Mouse (Mus musculus) heart, postnatal 0 days (tissue): ENCODE results near the gene Gpr157. TPM values are rescaled to one million over a fixed set of nuclear protein-coding genes. Genes with fewer than 3 reads are reported as not detected.

Experiments used
- ATAC-seq: fragments of 200-750 bp; cut with Nextera tagmentation; 2 replicates; pipeline ENCODE4 v1.8.0; 2017; ENCODE audit warnings: low read depth, moderate number of reproducible peaks, moderate library complexity; ENCODE audit not compliant: insufficient read depth
- DNase-seq: peaks from one replicate; pipeline ENCODE4 v3.0.0-alpha.2; 2016; ENCODE audit warnings: low spot score
- H3K27ac ChIP-seq: fragments of 300-500 bp; sonication (generic); 2 replicates; pipeline ENCODE4 v1.5.1; 2014; ENCODE audit warnings: low read depth, mild to moderate bottlenecking
- H3K27me3 ChIP-seq: fragments of 300-500 bp; sonication (generic); 2 replicates; pipeline ENCODE4 v1.6.1; 2014; ENCODE audit warnings: low read length, mixed read lengths; ENCODE audit not compliant: control insufficient read depth, insufficient read depth
- H3K36me3 ChIP-seq: fragments of 300-500 bp; sonication (generic); replicated peaks from 2 replicates; pipeline ENCODE4 v1.6.1; 2014; ENCODE audit warnings: low read length, mixed read lengths; ENCODE audit not compliant: control insufficient read depth, insufficient read depth
- H3K4me1 ChIP-seq: fragments of 300-500 bp; sonication (generic); 2 replicates; pipeline ENCODE4 v1.6.1; 2014; ENCODE audit warnings: antibody characterized with exemption; ENCODE audit not compliant: control insufficient read depth, insufficient read depth
- H3K4me2 ChIP-seq: fragments of 300-500 bp; sonication (generic); 2 replicates; pipeline ENCODE4 v1.6.1; 2014; ENCODE audit warnings: low read depth, mild to moderate bottlenecking, low read length, moderate library complexity
- H3K4me3 ChIP-seq: fragments of 300-500 bp; sonication (generic); 2 replicates; pipeline ENCODE4 v1.5.1; 2014; ENCODE audit warnings: low read depth, low read length
- H3K9ac ChIP-seq: fragments of 300-500 bp; sonication (generic); replicated peaks from 2 replicates; pipeline ENCODE4 v1.6.1; 2014; ENCODE audit warnings: low read depth, low read length, mixed read lengths
- H3K9me3 ChIP-seq: fragments of 300-500 bp; sonication (generic); replicated peaks from 2 replicates; pipeline ENCODE4 v1.6.1; 2016; ENCODE audit warnings: low read length; ENCODE audit not compliant: control insufficient read depth
- CTCF ChIP-seq: IDR thresholded peaks from 2 replicates; pipeline ENCODE4 v1.5.1; 2016; ENCODE audit warnings: antibody characterized with exemption, control low read depth, low read depth
- EP300 ChIP-seq: IDR thresholded peaks from 2 replicates; pipeline ENCODE4 v1.6.1; 2016; ENCODE audit warnings: antibody characterized with exemption, low read depth
- WGBS: fragments of 180-500 bp; shearing (Covaris S2); extraction: QIAGEN DNeasy Blood & Tissue Kit; methylation state at CpG from one replicate; pipeline ENCODE4 v1.1.7; 2014; 5-methylcytosine and 5-hydroxymethylcytosine counted together
- polyA plus RNA-seq: library from polyadenylated mRNA; unstranded; fragments of >200 nt; fragmentation: Nextera tagmentation; extraction: Ambion mirVana; gene quantifications from 2 replicates; pipeline ENCODE4 v1.2.1, GENCODE M21; 2015
- total RNA-seq: library from RNA; depleted of rRNA; stranded (reverse); fragments of >200 nt; gene quantifications from 2 replicates; pipeline ENCODE4 v1.2.3, GENCODE M21; 2014; ENCODE audit warnings: low replicate concordance

The Gpr157 gene
- total and polyA plus RNA-seq, 2 experiments from 2014 or later: 4.5 to 23.3 TPM

DNA sequence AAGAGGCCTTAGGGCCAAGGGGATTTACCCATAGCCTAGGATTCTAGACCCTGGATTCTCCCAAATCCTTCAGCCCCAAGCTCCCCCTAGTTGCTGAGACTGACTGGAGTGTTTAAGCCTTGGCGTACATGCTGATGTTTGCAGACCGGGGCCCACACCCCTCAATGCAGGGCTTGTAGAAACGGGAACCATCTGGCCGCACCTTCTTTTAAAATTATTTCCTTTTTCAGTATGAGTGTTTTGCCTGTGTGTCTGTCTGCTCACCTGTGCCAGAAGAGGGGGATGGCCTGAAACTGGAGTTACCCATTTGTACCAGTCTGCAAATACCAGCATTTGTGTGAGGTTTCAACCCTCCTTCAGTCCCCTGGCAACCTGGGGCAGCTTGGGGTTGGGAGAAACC lies 10.7 kb downstream of the Gpr157 start:
- no peaks in the 10 kb centered on the region for H3K9me3 ChIP-seq
- TF ChIP-seq EP300 (no peak), CTCF (no peak)
- H3K9ac ChIP-seq: no peak overlapping the region
- peaks cover 22% of the 10 kb centered on the region for H3K36me3 ChIP-seq
- H3K27me3 ChIP-seq: no peaks in the 10 kb centered on the region
- H3K4me1 ChIP-seq: peaks cover 13% of the 10 kb centered on the region; the same call in 1 of the 2 replicates
- ATAC-seq: no peak
- no peak overlapping the region for H3K27ac ChIP-seq
- no peak for DNase-seq
- no peak overlapping the region for H3K4me3 ChIP-seq
- H3K4me2 ChIP-seq: no peak overlapping the region
- WGBS: 89% methylated on average over 4 of the region's 4 CpGs

DNA sequence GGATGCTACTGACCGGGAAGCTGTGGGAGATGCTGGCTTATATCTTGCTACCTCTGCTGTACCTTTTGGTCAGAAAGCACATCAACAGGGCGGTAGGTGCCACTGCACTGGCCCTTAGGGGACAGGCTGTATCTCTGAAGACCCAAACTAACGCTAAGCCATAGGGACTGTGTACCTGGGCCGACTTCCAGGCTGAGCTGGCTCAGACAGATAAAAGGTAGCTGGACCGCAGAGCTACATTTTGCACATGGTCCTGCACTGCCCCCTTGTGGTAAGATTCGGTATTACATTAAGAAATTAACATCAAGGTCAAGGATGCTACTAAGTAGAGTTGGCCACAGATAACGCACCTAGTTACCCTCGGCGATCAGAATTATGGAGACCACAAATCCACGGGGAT lies 11.7 kb downstream of the Gpr157 start:
- Histone ChIP-seq H3K36me3 (peaks cover 32% of the 10 kb centered on the region), H3K27me3 (no peaks in the 10 kb centered on the region), H3K4me1 (0 out of 2 replicates have a peak, but pooled peaks cover 6% of the 10 kb centered on the region), H3K9ac (no peak overlapping the region), H3K4me3 (no peak overlapping the region), H3K4me2 (no peak overlapping the region), H3K9me3 (no peaks in the 10 kb centered on the region), H3K27ac (no peak overlapping the region)
- TF ChIP-seq EP300 (no peak), CTCF (peak; percentile 95)
- 16% methylated on average over 10 of the region's 10 CpGs for WGBS
- peak; percentile 46 for DNase-seq
- peak; percentile 55 for ATAC-seq

- H3K9ac ChIP-seq: no peak overlapping the region
- no peaks in the 10 kb centered on the region; the same call in 1 of the 2 replicates for H3K4me1 ChIP-seq
- H3K4me3 ChIP-seq: no peak overlapping the region
- no peak for TF ChIP-seq EP300
- TF ChIP-seq CTCF: no peak
- DNase-seq: no peak
- H3K4me2 ChIP-seq: no peak overlapping the region
- 94% methylated on average over 7 of the region's 7 CpGs for WGBS
- no peak overlapping the region for H3K27ac ChIP-seq
- peaks cover 36% of the 10 kb centered on the region for H3K36me3 ChIP-seq
- H3K27me3 ChIP-seq: no peaks in the 10 kb centered on the region
- no peaks in the 10 kb centered on the region for H3K9me3 ChIP-seq
- no peak for ATAC-seq
These were observed 15.7 kb downstream of the Gpr157 start for GRCm38 (mm10) chr4:150102822-150103221.

DNA sequence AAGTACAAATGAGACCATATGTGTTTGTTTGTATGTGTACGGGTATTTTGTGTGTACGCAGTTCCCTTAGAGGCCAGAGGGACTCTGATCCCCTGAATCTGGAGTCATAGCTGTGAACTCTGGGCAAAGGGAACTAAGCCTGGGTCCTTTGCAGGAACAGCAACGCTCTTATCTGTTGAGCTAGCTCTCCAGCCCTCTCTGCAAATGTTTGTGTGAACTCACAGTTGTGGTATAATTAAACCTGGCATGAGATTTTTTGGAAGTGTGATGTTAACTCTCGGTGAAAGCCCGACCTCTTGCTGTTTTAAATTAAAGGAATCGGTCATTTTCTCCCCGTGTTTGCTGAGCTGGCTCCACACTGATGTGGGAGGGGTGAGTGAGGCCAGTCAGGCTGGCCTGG lies 18.5 kb downstream of the Gpr157 start:
- 26% methylated on average over 7 of the region's 7 CpGs for WGBS
- Histone ChIP-seq H3K4me3 (no peak overlapping the region), H3K27me3 (no peaks in the 10 kb centered on the region), H3K36me3 (peaks cover 23% of the 10 kb centered on the region), H3K4me2 (no peak overlapping the region), H3K9ac (no peak overlapping the region), H3K9me3 (no peaks in the 10 kb centered on the region), H3K27ac (no peak overlapping the region), H3K4me1 (no peaks in the 10 kb centered on the region; the same call in 1 of the 2 replicates)
- 0 out of 2 replicates have a peak, but pooled peaks have one; percentile 29 for ATAC-seq
- no peak for DNase-seq
- no peak for TF ChIP-seq EP300
- TF ChIP-seq CTCF: no peak

DNA sequence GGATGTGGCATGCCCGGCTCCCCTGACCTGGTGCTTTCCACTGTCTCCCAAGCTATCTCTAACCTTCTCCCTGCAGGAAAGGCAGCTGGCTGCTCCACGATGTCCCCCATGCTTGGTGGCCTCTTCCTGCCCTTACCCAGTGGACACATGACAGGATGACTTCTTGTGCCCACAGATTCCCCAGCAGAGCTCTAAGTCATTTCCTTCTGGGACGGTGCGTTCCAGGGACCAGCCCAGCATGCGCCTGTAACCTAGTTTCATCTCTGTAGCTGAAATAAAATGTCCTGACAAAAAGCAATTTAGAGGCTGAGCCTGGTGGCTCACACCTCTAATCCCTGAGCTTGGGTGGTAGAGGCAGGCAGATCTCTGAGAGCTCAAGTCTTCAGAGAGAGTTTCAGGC lies 19.5 kb downstream of the Gpr157 start:
- no peak overlapping the region for H3K4me2 ChIP-seq
- H3K4me1 ChIP-seq: no peaks in the 10 kb centered on the region; the same call in 1 of the 2 replicates
- H3K9ac ChIP-seq: no peak overlapping the region
- no peak overlapping the region for H3K27ac ChIP-seq
- H3K9me3 ChIP-seq: no peaks in the 10 kb centered on the region
- H3K36me3 ChIP-seq: peaks cover 23% of the 10 kb centered on the region
- ATAC-seq (no peak), DNase-seq (no peak)
- no peak overlapping the region for H3K4me3 ChIP-seq
- no peaks in the 10 kb centered on the region for H3K27me3 ChIP-seq
- TF ChIP-seq EP300: no peak
- no peak for TF ChIP-seq CTCF
- 53% methylated on average over 5 of the region's 5 CpGs for WGBS

DNA sequence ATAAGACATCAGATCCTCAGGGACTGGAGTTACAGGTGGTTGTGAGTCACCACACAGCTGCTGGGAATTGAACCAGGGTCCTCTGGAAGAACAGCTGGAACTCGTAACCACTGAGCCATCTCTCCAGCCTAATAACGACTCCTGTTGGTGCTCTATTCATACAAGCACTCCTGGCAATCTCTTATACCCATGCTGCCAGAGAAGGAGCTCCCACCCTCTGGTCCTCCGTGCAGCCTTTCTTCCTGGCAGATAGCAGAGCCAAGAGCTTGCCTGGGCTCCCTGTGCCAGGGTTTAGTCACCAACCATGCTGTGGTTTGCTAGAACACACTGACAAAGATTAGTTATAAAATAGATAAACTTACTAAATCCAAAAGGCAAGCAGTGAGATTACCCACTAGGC lies 22.5 kb downstream of the Gpr157 start:
- DNase-seq: no peak
- H3K4me2 ChIP-seq: no peak overlapping the region
- no peaks in the 10 kb centered on the region; the same call in 1 of the 2 replicates for H3K4me1 ChIP-seq
- no peak for TF ChIP-seq EP300
- no peak for TF ChIP-seq CTCF
- ATAC-seq: no peak
- 58% methylated on average over 3 of the region's 3 CpGs for WGBS
- H3K9me3 ChIP-seq: no peaks in the 10 kb centered on the region
- H3K36me3 ChIP-seq: no peaks in the 10 kb centered on the region
- no peak overlapping the region for H3K9ac ChIP-seq
- no peak overlapping the region for H3K4me3 ChIP-seq
- no peak overlapping the region for H3K27ac ChIP-seq
- no peaks in the 10 kb centered on the region for H3K27me3 ChIP-seq
